Mouse (Mus musculus) midbrain, embryonic 11.5 days (tissue): ENCODE results near the gene Ccr2. TPM values are rescaled to one million over a fixed set of nuclear protein-coding genes. Genes with fewer than 3 reads are reported as not detected.
"Not testable (repeated sequence)": the region's sequence is repeated elsewhere in the genome, so short reads cannot be mapped to it uniquely, and the experiment has no call there.

Source experiments
- ATAC-seq: fragments of 200-750 bp; cut with Nextera tagmentation; 2 replicates; pipeline ENCODE4 v1.8.0; 2017; ENCODE audit warnings: moderate TSS enrichment, moderate library complexity; ENCODE audit not compliant: low FRiP score
- DNase-seq: peaks from one replicate; pipeline ENCODE4 v3.0.0; 2015; ENCODE audit warnings: low spot score; ENCODE audit errors: missing footprints
- H3K27ac ChIP-seq: fragments of 300-500 bp; sonication (generic); 2 replicates; pipeline ENCODE4 v1.5.1; 2014; ENCODE audit warnings: low read depth, low read length
- H3K27me3 ChIP-seq: fragments of 300-500 bp; sonication (generic); 2 replicates; pipeline ENCODE4 v1.6.1; 2014; ENCODE audit warnings: mild to moderate bottlenecking, low read length, moderate library complexity, mixed read lengths; ENCODE audit not compliant: control insufficient read depth, insufficient read depth
- H3K36me3 ChIP-seq: fragments of 300-500 bp; sonication (generic); 2 replicates; pipeline ENCODE4 v1.6.1; 2014; ENCODE audit warnings: mild to moderate bottlenecking, low read length, moderate library complexity, mixed read lengths; ENCODE audit not compliant: control insufficient read depth, insufficient read depth
- H3K4me1 ChIP-seq: fragments of 300-500 bp; sonication (generic); 2 replicates; pipeline ENCODE4 v1.6.1; 2014; ENCODE audit warnings: low read length; ENCODE audit not compliant: control insufficient read depth, insufficient read depth
- H3K4me2 ChIP-seq: fragments of 300-500 bp; sonication (generic); 2 replicates; pipeline ENCODE4 v1.6.1; 2014; ENCODE audit warnings: mild to moderate bottlenecking, moderate library complexity
- H3K4me3 ChIP-seq: fragments of 300-500 bp; sonication (generic); 2 replicates; pipeline ENCODE4 v1.5.1; 2014; ENCODE audit warnings: low read depth, low read length
- H3K9ac ChIP-seq: fragments of 300-500 bp; sonication (generic); 2 replicates; pipeline ENCODE4 v1.6.1; 2014; ENCODE audit warnings: low read length
- H3K9me3 ChIP-seq: fragments of 300-500 bp; sonication (generic); 2 replicates; pipeline ENCODE4 v1.6.1; 2016; ENCODE audit warnings: low read length; ENCODE audit not compliant: control insufficient read depth
- WGBS: fragments of 180-500 bp; shearing (Covaris S2); extraction: QIAGEN DNeasy Blood & Tissue Kit; methylation state at CpG from one replicate; pipeline ENCODE4 v1.1.7; 2014; 5-methylcytosine and 5-hydroxymethylcytosine counted together
- polyA plus RNA-seq: library from polyadenylated mRNA; unstranded; fragments of >200 nt; fragmentation: Nextera tagmentation; extraction: Ambion mirVana; gene quantifications from 2 replicates; pipeline ENCODE4 v1.2.1, GENCODE M21; 2014

Ccr2 gene
- polyA plus RNA-seq, result 0.33 and 0.37 TPM in 2 replicates

DNA sequence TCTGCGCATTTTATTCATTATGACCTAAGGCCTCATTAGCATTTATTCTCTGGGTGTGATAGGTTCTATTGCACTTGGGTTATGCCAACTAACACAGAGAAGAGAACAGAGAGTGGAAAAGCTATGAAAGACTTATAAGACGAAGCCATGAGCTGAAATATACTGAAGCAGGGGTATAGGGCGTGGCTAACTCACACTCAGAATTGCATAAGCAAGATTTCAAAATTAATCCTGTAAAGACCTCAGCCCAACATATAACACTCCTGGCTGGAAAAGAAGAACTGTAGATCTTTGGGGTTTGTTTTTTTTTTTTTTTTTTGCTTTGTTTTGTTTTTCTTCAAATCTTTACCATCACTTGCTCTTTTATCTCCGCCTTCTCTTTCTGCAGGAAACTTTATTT is at the start of gene Ccr2:
TSS of gene Ccr2 (plus strand) at position 228 of the 400 bp plus-strand sequence.
- Histone ChIP-seq H3K9ac (no peak within 1 kb of the TSS), H3K27ac (no peak within 1 kb of the TSS), H3K4me3 (no peak within 1 kb of the TSS), H3K27me3 (no peaks in the 10 kb centered on the region), H3K9me3 (no peaks in the 10 kb centered on the region), H3K4me1 (no peaks in the 10 kb centered on the region), H3K4me2 (no peak within 1 kb of the TSS), H3K36me3 (no peaks in the 10 kb centered on the region)
- WGBS, result 90% methylated on average over 4 of the region's 4 CpGs
- DNase-seq, result no peak
- ATAC-seq, result no peak

DNA sequence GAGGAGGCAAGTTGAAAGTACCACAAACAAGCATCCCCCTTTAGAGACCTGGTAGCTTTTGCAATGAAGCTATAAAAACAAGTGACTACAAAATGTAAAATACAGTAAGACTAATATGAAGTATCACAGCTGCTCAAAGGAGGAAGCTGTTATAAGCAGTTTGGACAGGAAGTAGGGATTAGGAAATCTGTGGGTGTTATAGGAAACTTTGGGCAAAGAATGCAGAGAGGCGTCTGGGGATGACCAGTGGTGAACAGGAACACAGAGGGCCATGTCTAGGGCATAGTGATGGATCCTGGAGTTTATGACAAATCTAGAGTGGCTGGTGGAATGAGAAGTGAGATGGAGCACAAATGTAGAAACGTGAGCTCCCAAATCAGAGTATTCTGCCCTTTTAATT is 48.2 kb upstream of the Ccr2 start:
- 78% methylated on average over 2 of the region's 2 CpGs for WGBS
- no peak for ATAC-seq

DNA sequence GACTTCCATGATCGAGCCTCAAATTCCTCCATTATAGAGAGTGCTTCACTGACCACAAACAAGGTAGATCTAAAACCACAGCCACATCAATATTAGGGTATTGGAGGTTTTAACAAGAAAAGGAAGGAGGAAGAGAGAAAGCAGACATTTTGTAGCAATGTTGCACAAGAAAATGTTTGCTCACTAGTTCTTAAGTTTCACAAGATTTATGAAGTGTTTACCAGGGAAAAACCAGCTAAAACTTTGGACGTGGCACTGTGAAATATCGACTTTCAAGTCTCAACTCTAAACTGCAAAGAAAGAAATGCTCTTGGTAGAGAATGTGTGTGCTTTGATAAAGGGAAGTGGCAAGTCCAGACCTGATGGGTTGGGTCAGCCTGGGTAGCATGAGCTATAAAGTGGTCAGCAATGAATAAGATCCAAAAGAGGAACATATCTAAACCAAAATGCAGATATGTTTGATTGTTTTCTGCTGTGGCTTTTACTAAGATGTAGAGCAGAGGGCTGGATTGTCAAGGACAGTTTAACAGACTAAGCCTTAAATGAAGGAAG is 45.5 kb upstream of the Ccr2 start:
- no peaks in the 10 kb centered on the region for H3K36me3 ChIP-seq
- no peak overlapping the region for H3K9ac ChIP-seq
- no peak for ATAC-seq
- no peaks in the 10 kb centered on the region for H3K27me3 ChIP-seq
- no peaks in the 10 kb centered on the region for H3K4me1 ChIP-seq
- H3K27ac ChIP-seq, result no peak overlapping the region
- no peak for DNase-seq
- H3K4me3 ChIP-seq, result no peak overlapping the region
- no peak overlapping the region for H3K4me2 ChIP-seq
- WGBS, result 91% methylated on average over 3 of the region's 3 CpGs
- no peaks in the 10 kb centered on the region for H3K9me3 ChIP-seq

More for the DNA sequence above, 48.2 kb upstream of the Ccr2 start:
- no peaks in the 10 kb centered on the region for H3K27me3 ChIP-seq
- H3K4me2 ChIP-seq, result no peak overlapping the region
- no peak overlapping the region for H3K27ac ChIP-seq
- no peak for DNase-seq
- no peaks in the 10 kb centered on the region for H3K4me1 ChIP-seq
- no peak overlapping the region for H3K4me3 ChIP-seq
- no peak overlapping the region for H3K9ac ChIP-seq
- no peaks in the 10 kb centered on the region for H3K36me3 ChIP-seq
- H3K9me3 ChIP-seq, result no peaks in the 10 kb centered on the region

GRCm38 (mm10) chr9:124059660-124060352 is 41.9 kb upstream of the Ccr2 start:
- Histone ChIP-seq H3K27me3 (no peaks in the 10 kb centered on the region), H3K27ac (no peak overlapping the region), H3K4me2 (no peak overlapping the region), H3K4me3 (no peak overlapping the region), H3K36me3 (no peaks in the 10 kb centered on the region), H3K9me3 (no peaks in the 10 kb centered on the region), H3K9ac (no peak overlapping the region), H3K4me1 (no peaks in the 10 kb centered on the region)
- DNase-seq (no peak), ATAC-seq (no peak)
- 79% methylated on average over 2 of the region's 2 CpGs for WGBS

DNA sequence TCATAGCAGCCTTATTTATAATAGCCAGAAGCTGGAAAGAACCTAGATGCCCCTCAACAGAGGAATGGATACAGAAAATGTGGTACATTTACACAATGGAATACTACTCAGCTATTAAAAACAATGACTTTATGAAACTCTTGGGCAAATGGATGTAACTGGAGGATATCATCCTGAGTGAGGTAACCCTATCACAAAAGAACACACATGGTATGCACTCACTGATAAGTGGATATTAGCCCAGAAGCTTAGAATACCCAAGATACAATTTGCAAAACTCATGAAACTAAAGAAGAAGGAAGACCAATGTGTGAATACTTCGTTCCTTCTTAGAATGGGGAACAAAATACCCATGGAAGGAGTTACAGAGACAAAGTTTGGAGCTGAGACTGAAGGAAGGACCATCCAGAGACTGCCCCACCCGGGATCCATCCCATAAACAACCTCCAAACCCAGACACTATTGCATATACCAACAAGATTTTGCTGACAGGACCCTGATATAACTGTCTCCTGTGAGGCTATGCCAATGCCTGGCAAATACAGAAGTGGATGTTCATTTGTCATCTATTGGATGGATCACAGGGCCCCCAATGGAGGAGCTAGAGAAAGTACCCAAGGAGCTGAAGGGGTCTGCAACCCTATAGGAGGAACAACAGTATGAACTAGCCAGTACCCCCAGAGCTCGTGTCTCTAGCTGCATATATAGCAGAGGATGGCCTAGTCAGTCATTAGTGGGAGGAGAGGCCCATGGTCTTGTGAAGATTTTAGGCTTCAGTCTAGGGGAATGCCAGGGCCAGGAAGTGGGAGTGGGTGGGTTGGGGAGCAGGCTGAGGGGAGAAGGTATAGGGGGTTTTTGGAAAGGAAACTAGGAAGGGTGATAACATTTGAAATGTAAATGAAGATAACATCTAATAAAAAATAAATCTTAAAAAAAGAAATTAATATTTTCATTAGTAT is 40.0 kb upstream of the Ccr2 start:
- not testable (repeated sequence) for H3K9me3 ChIP-seq, H3K9ac ChIP-seq, H3K4me2 ChIP-seq, H3K36me3 ChIP-seq, H3K27me3 ChIP-seq, ATAC-seq, H3K4me3 ChIP-seq, H3K27ac ChIP-seq, H3K4me1 ChIP-seq, DNase-seq
- WGBS, result 66% methylated on average over 3 of the region's 3 CpGs

- Histone ChIP-seq H3K4me3 (no peak overlapping the region), H3K27ac (no peak overlapping the region), H3K4me2 (no peak overlapping the region), H3K4me1 (no peaks in the 10 kb centered on the region), H3K9ac (no peak overlapping the region), H3K36me3 (no peaks in the 10 kb centered on the region), H3K9me3 (no peaks in the 10 kb centered on the region), H3K27me3 (no peaks in the 10 kb centered on the region)
- no peak for DNase-seq
- ATAC-seq, result no peak
Measured at GRCm38 (mm10) chr9:124066572-124067103, 35.1 kb upstream of the Ccr2 start.

- Histone ChIP-seq H3K9ac (no peak overlapping the region), H3K4me1 (no peaks in the 10 kb centered on the region), H3K36me3 (no peaks in the 10 kb centered on the region), H3K4me2 (no peak overlapping the region), H3K9me3 (no peaks in the 10 kb centered on the region), H3K27me3 (no peaks in the 10 kb centered on the region), H3K27ac (no peak overlapping the region), H3K4me3 (no peak overlapping the region)
- ATAC-seq (no peak), DNase-seq (no peak)
- 64% methylated on average over 2 of the region's 2 CpGs for WGBS
Measured at GRCm38 (mm10) chr9:124068098-124069058, 33.4 kb upstream of the Ccr2 start.

- no peaks in the 10 kb centered on the region for H3K27me3 ChIP-seq
- no peaks in the 10 kb centered on the region for H3K9me3 ChIP-seq
- ATAC-seq, result no peak
- H3K27ac ChIP-seq, result no peak overlapping the region
- no peak for DNase-seq
- no peak overlapping the region for H3K4me2 ChIP-seq
- H3K4me3 ChIP-seq, result no peak overlapping the region
- H3K36me3 ChIP-seq, result no peaks in the 10 kb centered on the region
- WGBS, result 89% methylated on average over 1 of the region's 1 CpGs
- H3K4me1 ChIP-seq, result no peaks in the 10 kb centered on the region
- no peak overlapping the region for H3K9ac ChIP-seq
Measured at GRCm38 (mm10) chr9:124071506-124071905, 30.2 kb upstream of the Ccr2 start.
